Mouse (Mus musculus) duodenum, adult 2 months (tissue): ENCODE data around the gene Gm15080. TPM values are rescaled to one million over a fixed set of nuclear protein-coding genes. Genes with fewer than 3 reads are reported as not detected.

ENCODE experiments used
- polyA plus RNA-seq: library from polyadenylated mRNA; depleted of rRNA; stranded (reverse); fragments of >200 nt; gene quantifications from 2 replicates; pipeline ENCODE4 v1.2.3, GENCODE M21; 2012; ENCODE audit warnings: low replicate concordance; rRNA removed

Gm15080 gene
- polyA plus RNA-seq = not detected in 2 replicates

GRCm38 (mm10) chrX:147992693-147993092 lies at the start of gene Gm15080:
Gene Gm15080 (plus strand): TSS chrX:147992993.

Other genes with a start within 250 kb of the Gm15080 start
- gene Gm15128, start 227.0 kb upstream of the Gm15080 start, polyA plus RNA-seq = not detected in 2 replicates
- not detected in 2 replicates for gene Gm15107, start 187.7 kb downstream of the Gm15080 start, polyA plus RNA-seq